Mouse (Mus musculus): ENCODE measurements around the gene Ckap4. TPM values are rescaled to one million over a fixed set of nuclear protein-coding genes. Genes with fewer than 3 reads are reported as not detected.
"Not testable (repeated sequence)": the region's sequence is repeated elsewhere in the genome, so short reads cannot be mapped to it uniquely, and the experiment has no call there.

The Ckap4 gene
- total RNA-seq, 2 experiments from 2014 or later, result 34.0 to 51.7 TPM

- not testable (repeated sequence) for DNase-seq
- intact Hi-C loops (cut with DNase I; ENCODE audit: low total_unique reads), result loop anchor here (5.0 to 10.0 kb wide), 2 partner anchors 89 to 116 kb away; no protein-coding TSS in a partner anchor
These were observed 17.9 kb downstream of the Ckap4 start for GRCm38 (mm10) chr10:84515980-84516379.

GRCm38 (mm10) chr10:84515512-84515950 is 18.3 kb downstream of the Ckap4 start:
- intact Hi-C loops (cut with DNase I; ENCODE audit: low total_unique reads), result loop anchor here (5.0 to 10.0 kb wide), 2 partner anchors 89 to 117 kb away; no protein-coding TSS in a partner anchor
- peak; percentile 46 for DNase-seq

- intact Hi-C loops (cut with DNase I; ENCODE audit: low total_unique reads), result loop anchor here (10.0 kb wide), 1 partner anchor 91 kb away; no protein-coding TSS in a partner anchor
- peak; percentile 58 for DNase-seq
These were observed 19.8 kb downstream of the Ckap4 start for GRCm38 (mm10) chr10:84514038-84514578.

GRCm38 (mm10) chr10:84512766-84513165 is 21.1 kb downstream of the Ckap4 start:
- intact Hi-C loops (cut with DNase I; ENCODE audit: low total_unique reads), result loop anchor here (10.0 kb wide), 1 partner anchor 92 kb away; no protein-coding TSS in a partner anchor
- no peak for DNase-seq

- intact Hi-C loops (cut with DNase I; ENCODE audit: low total_unique reads), result no loop called here
- DNase-seq, result no peak
These were observed 25.3 kb downstream of the Ckap4 start for GRCm38 (mm10) chr10:84508603-84509002.

- intact Hi-C loops (cut with DNase I; ENCODE audit: low total_unique reads), result no loop called here
- DNase-seq, result no peak
These were observed 35.0 kb downstream of the Ckap4 start for GRCm38 (mm10) chr10:84498867-84499266.

- DNase-seq, result no peak
- intact Hi-C loops (cut with DNase I; ENCODE audit: low total_unique reads), result no loop called here
These were observed 37.1 kb downstream of the Ckap4 start for GRCm38 (mm10) chr10:84496805-84497204.

- intact Hi-C loops (cut with DNase I; ENCODE audit: low total_unique reads), result no loop called here
- no peak for DNase-seq
These were observed 39.4 kb downstream of the Ckap4 start for GRCm38 (mm10) chr10:84494432-84494831.

- intact Hi-C loops (cut with DNase I; ENCODE audit: low total_unique reads), result no loop called here
- no peak for DNase-seq
These were observed 43.7 kb downstream of the Ckap4 start for GRCm38 (mm10) chr10:84490115-84490514.

- intact Hi-C loops (cut with DNase I; ENCODE audit: low total_unique reads), result no loop called here
- peak; percentile 52 for DNase-seq
These were observed 45.5 kb downstream of the Ckap4 start for GRCm38 (mm10) chr10:84488315-84488714.

- intact Hi-C loops (cut with DNase I; ENCODE audit: low total_unique reads), result no loop called here
These were observed 49.2 kb downstream of the Ckap4 start for GRCm38 (mm10) chr10:84484661-84485060.

GRCm38 (mm10) chr10:84483553-84483952 is 50.3 kb downstream of the Ckap4 start:
- DNase-seq, result no peak
- intact Hi-C loops (cut with DNase I; ENCODE audit: low total_unique reads), result no loop called here

More at GRCm38 (mm10) chr10:84484661-84485060, 49.2 kb downstream of the Ckap4 start:
- no peak for DNase-seq

- intact Hi-C loops (cut with DNase I; ENCODE audit: low total_unique reads), result no loop called here
- no peak for DNase-seq
These were observed 50.8 kb downstream of the Ckap4 start for GRCm38 (mm10) chr10:84483069-84483468.

GRCm38 (mm10) chr10:84482418-84482817 is 51.4 kb downstream of the Ckap4 start:
- intact Hi-C loops (cut with DNase I; ENCODE audit: low total_unique reads); DNase-seq: not testable (repeated sequence)

GRCm38 (mm10) chr10:84481327-84481671 is 52.6 kb downstream of the Ckap4 start:
- intact Hi-C loops (cut with DNase I; ENCODE audit: low total_unique reads), result no loop called here
- DNase-seq, result no peak

GRCm38 (mm10) chr10:84480667-84481326 is 53.1 kb downstream of the Ckap4 start:
- intact Hi-C loops (cut with DNase I; ENCODE audit: low total_unique reads), result no loop called here
- DNase-seq, result peak; percentile 59

GRCm38 (mm10) chr10:84480146-84480545 is 53.7 kb downstream of the Ckap4 start:
- no peak for DNase-seq
- intact Hi-C loops (cut with DNase I; ENCODE audit: low total_unique reads), result no loop called here

GRCm38 (mm10) chr10:84477613-84478076 is 56.2 kb downstream of the Ckap4 start:
- intact Hi-C loops (cut with DNase I; ENCODE audit: low total_unique reads), result no loop called here
- DNase-seq, result no peak

GRCm38 (mm10) chr10:84477045-84477612 is 56.7 kb downstream of the Ckap4 start:
- intact Hi-C loops (cut with DNase I; ENCODE audit: low total_unique reads), result no loop called here
- peak; percentile 20 for DNase-seq
